Mouse (Mus musculus) CD4-positive helper T cell, adult 2 months (primary cell): ENCODE data around the gene Myo15b.
"Not testable (repeated sequence)": the region's sequence is repeated elsewhere in the genome, so short reads cannot be mapped to it uniquely, and the experiment has no call there.

Source experiments
- DNase-seq: peaks from one replicate; pipeline ENCODE4 v3.0.0-alpha.2; 2012; ENCODE audit warnings: low read depth, missing footprints, low spot score

The Myo15b gene

DNA sequence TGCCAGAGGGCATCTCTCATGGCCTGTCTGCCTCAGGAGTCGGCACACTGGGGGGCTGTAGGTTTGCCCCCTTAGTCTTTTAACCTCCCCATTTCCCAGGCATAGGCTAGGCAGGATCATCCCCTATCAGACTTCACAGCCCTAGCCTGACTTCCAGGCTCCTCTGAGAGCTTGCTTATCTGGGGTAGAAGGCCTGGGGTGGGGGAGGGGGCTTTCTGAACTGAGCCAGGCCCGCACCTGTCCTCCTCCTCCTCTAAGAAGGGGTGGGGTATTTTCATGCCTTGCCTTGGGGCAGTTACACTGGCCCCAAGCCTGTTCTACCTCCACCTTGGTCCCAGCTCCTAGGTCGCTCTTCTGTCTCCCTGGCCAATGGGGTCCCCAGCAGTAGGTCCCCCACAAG lies 26.7 kb upstream of the Myo15b start:
- no peak for DNase-seq

DNA sequence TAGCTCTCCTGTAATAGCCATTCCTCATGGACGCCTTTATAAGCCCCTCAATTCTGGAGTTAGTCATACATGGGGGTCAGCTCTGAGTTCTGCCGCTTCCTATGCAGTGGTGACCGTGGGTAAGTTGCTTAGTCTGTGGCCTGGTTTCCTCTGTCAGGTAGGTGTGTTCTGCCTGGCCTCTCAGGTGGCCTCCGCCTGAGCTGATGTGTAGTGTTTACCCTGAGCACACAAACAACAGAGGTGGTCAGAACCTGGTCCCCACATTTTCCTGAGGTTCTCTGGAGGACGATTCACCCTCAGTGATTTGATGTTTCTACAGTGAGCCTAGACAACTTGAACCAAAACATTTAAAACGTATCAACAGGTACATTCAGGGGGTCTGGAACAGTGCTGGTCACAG lies 26.1 kb upstream of the Myo15b start:
- DNase-seq, result no peak

DNA sequence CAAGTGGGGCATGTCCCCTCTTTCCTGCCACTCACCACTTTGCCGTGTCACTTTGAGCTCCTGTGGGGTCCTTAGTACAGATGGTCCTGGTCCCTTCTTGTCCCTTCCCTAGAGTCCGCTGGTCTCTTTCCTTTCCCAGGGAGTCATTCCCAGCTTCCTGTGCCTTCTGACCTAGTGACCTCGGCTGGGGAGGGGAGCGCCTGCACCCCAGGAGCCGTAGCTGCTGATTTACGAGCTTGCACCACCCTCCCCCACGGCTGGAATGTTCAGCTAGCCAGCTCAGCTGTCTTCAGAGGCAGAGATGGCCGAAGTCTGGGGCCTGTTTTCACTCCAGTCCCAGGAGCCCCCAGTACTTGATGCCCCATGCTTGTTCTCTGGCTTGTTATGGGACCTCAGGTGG lies 25.7 kb upstream of the Myo15b start:
- DNase-seq, result no peak

DNA sequence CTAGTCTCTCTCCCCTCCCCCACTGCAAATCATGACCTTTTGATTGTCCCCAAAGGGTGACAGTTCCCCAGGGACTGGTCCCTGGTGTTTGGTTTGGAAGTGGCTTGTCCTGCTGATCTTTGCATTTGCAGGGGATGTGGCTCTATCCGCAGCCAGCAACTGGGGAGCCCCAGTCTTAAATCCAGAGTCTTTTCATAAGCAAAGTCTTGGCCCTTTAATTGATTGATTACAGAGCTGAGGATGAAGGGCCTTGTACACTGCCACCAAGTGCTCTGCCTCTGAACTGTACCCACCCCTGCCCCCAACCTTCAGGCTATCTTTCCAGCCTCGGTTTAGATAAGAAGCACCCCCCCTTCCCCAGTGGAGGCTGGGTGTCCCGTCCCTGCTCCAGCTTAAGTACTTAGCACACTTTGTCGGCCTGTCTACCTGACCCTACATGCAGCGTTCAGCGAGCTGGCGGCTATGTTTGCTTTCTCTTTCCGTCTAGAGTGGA lies 25.1 kb upstream of the Myo15b start:
- no peak for DNase-seq

DNA sequence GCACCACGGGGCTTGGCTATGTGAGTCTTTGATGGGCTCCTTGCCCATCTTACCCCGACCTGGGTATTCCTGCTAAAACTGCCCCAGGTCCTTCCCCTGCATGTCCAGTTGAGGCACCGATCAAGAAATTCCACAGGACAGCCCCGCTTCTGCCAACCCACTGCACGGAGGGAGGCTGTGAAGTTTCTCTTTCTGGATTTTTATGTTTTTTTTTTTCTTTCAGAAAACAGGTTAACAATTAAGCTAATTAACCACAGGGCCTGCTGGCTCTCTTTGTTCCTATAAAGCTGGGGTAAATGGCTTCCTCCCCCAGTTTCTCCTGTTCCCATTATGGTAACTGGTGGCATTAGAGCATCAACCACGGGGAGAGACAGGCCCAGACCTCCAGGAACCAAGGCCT lies 24.2 kb upstream of the Myo15b start:
- no peak for DNase-seq

DNA sequence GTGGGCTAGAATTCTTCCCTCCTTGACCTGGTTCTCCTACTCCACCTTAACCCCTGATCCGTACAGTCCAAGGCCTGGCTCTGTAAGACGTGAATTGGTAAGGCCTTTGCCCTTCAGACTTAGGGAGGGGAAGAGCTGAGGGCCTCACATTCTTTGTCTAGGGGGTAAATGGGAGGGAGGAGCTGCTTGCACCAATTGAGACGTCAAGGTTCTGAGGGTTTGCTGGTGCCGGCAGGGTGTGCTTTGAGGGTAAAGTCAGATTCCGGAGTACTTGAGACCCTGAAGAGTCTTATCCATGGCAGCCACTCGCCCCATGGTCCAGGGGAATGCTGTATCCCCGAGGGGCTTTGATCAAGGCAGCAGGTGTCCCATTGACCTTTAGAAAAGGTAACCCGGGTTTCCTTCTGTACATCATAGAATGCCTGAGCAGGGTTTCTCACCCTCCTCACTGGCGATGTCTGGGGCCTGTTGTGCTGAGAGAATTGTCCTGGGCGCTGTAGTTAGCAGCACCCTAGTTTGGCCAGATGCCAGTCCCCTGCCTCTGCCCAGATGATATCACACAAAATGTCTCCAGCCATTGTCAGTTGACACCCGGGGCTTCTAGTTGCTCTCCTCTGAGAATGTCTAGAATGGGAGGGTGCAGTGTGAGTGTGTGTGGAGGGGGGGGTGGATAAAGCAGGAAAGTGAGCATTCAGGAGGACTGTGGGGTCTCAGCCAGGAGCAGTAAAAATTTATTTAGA lies 21.4 kb upstream of the Myo15b start:
- DNase-seq, result no peak

DNA sequence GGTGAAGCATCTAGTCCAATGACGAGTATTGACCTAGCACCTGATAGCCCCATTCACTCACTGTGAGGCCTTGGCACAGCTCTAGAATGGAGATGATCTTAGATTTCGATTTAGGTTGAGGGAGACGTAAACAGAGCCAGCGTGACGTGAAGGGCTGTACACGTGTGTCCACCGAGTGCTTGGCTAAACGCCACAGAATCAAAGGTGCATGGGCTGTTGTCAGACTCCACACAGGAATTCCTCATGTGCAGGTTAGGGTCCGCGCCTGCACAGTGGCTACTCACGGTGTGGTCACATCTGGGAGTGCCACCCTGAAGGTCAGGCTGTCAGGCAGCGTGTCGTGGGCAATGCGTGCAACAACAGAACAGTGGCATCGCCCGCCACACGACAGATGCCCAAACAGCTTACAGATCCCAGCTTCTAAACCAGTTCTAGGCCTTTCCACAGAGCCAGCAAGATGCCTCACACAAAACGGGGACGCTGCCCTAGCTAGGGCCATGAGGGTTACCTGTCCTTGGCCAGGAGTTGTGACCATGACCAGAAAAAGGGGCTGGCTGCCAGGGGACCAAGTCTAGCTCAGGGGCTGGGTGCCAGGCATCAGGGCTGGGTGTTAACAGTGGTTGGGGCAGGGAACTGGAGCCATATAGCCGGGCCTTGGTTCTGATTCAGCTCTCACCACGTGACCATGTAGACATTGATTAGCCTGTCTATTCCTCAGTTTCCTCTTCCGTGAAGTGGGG lies 20.4 kb upstream of the Myo15b start:
- no peak for DNase-seq

DNA sequence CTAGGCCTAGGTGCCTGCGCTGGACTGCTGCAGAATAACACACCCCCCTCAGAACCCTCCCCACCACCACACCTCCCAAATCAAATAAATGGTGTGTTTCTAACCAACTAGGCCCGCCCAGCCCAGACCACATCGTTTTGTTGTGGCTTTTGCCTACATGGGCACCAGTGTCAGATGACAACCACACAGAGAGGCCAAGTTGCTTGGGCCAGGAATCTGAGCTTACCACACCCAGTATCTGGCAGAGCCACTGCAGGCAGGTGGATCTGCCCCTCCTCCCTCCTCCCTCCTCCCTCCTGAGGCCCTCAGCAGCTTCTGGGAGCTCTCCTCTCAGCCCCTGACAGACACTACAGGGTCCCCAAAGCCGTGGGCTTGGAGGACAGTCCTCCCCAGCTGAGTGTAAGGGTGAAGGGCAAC lies 19.3 kb upstream of the Myo15b start:
- peak; percentile 55 for DNase-seq

DNA sequence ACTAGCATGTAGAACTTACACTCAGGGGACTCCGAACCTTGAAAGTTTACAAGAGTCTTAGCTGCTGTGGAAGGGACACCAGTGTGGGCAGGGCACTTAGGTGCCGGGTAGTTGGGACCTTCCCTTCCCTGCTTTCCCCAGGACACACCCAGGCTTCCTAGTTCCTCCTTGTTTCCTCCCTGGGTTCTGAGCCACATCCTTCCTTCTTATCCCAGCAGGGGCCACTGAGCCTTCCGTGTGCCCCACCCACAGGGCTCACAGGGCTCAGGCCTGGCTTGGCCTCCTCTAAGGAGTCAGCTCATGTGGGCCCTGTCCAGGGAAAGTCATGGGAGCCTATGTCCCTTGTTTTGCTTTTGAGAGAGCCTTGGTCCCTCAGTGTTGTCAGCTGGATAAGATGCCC lies 18.5 kb upstream of the Myo15b start:
- DNase-seq, result no peak

DNA sequence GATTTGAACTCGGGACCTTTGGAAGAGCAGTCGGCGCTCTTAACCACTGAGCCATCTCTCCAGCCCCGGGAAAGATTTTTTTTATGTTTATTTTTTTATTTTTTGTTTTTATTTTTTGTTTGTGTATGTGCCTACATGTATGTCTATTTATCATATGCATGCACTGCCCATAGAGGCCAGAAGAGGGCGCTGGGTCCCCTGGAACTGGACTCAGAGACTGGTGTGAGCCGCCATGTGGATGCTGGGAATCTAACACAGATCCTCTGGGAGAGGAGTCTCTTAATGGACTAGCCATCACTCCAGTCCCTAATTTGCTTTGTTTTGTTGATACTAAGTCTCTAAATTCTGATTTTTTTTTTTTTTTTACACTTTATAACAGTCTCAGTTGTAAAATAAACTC lies 17.2 kb upstream of the Myo15b start:
- no peak for DNase-seq

DNA sequence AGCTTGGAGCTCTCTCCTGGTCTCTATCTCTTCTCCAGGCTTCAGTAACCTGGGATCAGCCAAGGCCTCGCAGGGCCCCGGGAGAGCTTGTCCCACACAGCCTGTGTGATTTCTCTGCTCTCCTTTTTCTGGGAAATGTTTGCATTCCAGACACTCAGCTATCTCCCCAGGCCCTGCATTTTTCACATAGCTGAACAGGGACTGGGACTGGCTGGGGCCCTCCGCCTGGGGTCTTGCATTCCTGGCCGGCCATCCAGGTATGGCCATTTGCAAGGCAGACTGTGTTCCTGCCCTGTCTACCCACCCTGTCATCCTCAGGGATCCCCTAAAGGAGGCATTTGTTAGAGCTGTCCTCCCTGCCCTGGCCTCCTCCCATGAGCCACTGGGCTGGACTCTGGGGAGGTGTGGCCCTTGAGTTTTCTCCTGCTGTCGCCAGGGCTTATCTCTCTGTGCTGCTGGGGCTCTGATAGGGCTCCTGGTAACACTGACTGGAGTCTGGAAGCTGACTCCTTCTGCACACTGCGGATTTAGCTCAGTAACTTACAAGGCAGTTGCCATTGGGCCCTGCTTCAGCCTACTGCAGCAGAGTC lies 16.1 kb upstream of the Myo15b start:
- DNase-seq, result no peak

DNA sequence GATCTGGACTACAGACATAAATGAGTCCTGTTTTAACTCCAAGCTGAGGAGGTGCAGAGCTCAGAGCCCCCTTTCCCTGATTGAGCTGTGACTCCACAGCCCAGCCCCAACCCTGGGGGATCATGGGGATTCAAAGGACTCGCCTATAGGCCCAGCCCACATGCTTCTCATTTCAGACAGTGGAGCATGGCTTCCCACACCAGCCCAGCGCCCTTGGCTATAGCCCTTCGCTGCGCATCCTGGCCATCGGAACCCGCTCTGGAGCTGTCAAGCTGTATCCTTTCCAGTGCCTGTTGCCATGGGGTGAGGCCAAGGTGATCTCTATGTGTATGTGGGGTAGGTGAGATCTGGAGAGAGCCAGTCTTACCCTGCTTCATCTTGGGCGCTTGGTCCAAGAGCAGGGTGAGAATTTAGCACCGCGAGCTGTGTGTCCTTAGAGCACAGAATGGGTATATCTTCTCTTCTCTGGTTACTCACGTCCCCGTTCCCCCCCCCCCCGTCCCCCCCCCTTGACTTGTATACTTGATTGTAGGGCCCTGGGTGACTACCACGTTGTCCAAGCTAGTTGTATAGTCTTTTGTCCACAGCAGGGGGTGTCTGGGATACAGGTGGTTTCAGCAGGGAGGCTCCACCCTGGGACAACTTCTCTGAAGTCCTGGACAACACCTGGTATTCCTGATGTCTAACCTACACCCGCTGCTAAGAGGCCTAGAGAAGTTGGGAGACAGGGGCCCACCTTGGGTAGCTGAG lies 14.9 kb upstream of the Myo15b start:
- DNase-seq, result no peak

DNA sequence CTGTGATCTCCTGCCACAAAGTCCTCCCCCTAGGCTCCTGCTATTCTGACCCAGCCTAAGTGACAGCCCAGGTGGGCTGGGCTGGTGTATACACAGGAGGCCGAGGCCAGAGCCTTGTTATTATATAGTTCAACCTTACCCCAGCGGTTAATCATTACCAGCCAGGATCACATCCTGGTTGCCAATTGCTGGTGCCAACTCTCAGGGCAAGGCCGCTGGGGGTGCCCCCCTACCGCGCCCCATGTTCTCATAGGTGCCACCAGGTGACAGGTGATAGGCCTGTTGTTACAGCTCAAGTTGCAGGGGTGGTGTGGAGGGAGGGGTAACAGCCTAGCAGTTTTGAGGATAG lies 14.3 kb upstream of the Myo15b start:
- no peak for DNase-seq

DNA sequence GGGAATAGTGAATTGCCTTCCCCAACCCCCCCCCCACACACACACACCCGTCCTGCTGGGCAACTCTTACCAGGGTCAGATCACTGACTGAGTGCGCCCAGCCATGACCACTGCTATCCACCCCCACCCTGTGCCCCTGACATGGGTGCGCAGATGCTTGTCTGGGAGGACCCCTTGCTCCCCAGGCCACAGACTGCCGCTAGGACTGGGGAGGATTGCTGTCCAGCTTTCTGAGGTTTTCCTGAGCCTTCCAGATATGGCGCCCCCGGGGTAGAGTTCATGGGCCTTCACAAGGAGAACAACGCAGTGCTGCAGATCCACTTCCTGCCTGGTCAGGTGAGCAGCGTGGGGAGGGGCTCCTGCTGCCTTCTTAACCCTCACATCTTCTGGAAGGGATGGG lies 14.0 kb upstream of the Myo15b start:
- DNase-seq, result no peak

DNA sequence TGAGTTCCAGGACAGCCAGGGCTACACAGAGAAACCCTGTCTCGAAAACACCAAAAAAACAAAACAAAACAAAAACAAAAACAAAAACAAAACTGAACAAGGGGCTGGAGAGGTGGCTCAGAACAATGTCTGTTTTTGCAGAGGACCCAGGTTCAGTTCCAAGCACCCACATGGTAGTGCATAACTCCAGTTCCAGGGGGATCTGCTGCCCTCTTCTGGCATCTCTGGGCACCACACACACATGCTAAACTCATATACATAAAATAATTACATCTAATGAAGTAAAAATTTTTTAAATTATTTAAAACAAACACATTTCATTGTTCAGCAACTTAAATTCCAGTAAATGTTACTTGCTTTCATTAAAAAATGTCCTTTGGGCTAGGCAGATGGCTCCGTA lies 12.4 kb upstream of the Myo15b start:
- DNase-seq, result no peak

DNA sequence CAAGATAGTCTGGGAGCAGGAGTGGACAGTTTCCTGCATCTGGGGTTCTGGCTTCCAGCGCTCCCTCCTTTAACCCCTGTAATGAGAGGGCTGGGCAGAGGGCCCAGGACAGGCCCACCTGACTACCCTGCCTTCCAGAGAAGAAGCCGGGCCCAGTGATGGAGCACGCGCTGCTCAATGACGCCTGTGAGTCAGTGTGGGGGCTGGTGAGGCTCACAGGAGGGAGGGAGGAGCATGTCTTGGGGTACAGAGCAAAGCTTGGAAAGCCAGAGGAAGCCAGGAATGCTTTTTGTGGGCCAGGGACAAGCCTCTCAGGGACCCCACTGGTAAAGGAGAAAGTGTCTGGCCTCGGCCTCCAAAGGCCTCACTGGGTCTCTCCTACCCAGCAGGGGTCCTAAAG lies 3.5 kb upstream of the Myo15b start:
- no peak for DNase-seq

DNA sequence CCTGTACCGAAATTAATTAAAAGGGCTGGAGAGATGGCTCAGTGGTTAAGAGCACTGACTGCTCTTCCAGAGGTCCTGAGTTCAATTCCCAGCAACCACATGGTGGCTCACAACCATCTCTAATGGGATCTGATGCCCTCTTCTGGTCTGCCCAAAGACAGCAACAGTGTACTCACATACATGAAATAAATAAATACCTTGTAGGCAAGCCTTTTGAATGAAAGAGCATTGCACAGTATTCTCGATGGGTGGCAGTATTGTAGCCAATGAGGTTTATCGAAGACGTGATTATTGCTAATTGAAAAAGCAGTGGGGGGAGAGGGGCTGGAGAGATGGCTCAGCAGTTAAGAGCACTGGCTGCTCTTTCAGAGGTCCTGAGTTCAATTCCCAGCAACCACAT lies 1.1 kb upstream of the Myo15b start:
- DNase-seq, result not testable (repeated sequence)

DNA sequence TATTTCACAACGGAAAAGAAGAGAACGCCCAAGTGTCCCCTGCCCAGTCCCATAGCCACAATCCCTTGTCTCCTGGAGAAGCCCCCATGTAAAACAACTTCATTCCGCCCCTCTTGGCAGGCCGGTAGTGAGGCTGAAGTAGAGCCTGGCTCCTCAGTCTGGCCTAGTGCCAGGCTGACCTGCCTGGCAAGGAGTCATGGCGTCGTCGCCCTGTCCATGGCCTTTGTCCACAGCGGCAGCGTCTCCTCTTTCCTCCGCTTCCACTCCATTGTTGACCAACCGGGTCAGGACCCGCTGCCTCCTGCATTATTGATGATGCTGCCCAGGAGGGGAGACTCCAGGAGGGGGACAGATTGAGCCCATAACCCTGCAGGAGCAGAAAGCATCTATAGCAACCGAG lies 270 bp upstream of the Myo15b start:
- no peak for DNase-seq

DNA sequence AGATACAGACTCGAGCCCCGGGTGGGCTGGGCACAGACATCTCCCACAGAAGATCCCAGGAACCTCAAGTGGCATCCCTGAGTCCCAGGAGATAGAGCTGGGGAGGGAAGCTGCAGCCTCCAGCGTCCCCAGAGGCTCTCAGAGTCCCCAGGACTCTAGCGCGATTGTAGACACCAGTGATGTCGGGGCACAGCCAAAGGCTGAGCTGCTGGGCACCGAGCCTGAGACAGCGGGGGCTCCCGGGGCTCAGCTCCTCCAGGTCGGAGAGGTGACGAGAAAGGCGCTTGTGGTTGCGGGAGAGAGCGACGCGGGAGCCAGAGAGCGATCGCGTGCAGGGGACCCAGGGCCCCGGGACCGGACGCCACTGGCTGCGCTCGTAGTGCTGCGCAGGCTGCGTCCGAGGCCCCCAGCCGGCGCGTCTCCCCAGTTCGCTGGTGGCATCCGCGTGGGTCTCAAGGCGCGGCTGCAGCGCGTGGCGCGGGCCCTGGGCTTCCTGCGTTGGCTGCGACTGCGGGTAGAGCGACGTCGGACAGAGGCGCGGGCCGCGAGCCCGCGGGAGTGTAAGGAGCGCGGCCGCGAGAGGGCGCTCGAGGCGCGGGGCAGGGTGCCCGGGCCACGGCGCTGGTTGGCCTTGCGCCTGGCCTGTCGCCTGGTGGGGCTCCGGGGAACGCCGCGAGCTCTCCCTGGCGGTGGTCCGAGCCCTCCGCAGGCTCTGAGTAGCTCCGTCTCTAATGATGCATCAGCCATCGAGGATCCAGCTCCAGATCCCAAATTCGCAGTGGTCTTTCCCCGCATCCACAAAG lies 1.1 kb downstream of the Myo15b start:
- DNase-seq, result peak; percentile 87

DNA sequence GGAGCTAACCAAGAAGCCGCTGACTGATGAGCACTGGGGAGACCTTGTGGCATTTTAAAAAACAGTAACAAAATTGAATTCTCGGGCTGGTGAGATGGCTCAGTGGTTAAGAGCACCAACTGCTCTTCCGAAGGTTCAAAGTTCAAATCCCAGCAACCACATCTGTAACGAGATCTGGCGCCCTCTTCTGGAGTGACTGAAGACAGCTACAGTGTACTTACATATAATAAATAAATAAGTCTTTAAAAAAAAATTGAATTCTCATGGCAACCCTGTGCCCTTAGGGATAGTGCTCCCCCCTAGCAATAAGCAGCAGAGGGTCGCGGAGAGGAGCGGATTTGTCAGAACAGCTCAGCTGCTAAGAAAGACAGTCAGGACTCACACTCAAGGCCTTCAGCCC lies 5.7 kb downstream of the Myo15b start:
- no peak for DNase-seq

DNA sequence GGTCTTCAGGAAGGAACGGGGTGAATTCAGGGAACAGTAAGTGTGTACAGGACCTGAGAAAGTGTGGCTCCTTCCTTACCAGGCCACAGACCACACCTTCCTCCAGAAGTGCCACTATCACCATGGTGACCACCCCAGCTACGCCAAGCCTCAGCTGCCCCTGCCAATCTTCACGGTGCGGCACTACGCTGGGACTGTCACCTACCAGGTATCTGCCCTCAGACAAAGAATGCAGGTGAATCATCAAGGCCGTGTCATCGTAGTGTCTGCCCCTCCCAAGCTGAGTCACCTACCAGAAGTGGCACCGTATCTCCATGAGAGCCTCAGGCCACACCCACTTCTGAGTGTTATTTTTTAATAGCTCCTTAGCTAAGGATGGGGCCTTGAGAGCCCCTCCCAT lies 11.2 kb downstream of the Myo15b start:
- peak; percentile 47 for DNase-seq
